Mouse (Mus musculus) lung, postnatal 0 days (tissue): ENCODE data around the gene Trim80. TPM values are rescaled to one million over a fixed set of nuclear protein-coding genes. Genes with fewer than 3 reads are reported as not detected.
A peak's percentile ranks its signal among the peaks of the same experiment; 100 is the strongest.
"Not testable (repeated sequence)": the region's sequence is repeated elsewhere in the genome, so short reads cannot be mapped to it uniquely, and the experiment has no call there.

ENCODE experiments used
- ATAC-seq: fragments of 200-750 bp; cut with Nextera tagmentation; 2 replicates; pipeline ENCODE4 v1.8.0; 2017; ENCODE audit warnings: moderate library complexity
- DNase-seq: peaks from one replicate; pipeline ENCODE4 v3.0.0-alpha.2; 2016; ENCODE audit warnings: low spot score
- H3K27ac ChIP-seq: fragments of 300-500 bp; sonication (generic); 2 replicates; pipeline ENCODE4 v1.5.1; 2014; ENCODE audit warnings: antibody characterized with exemption, mild to moderate bottlenecking, low read length, mixed read lengths
- H3K27me3 ChIP-seq: fragments of 300-500 bp; sonication (generic); replicated peaks from 2 replicates; pipeline ENCODE4 v1.6.1; 2014; ENCODE audit warnings: low read length, mixed read lengths; ENCODE audit not compliant: insufficient read depth
- H3K36me3 ChIP-seq: fragments of 300-500 bp; sonication (generic); 2 replicates; pipeline ENCODE4 v1.6.1; 2014; ENCODE audit warnings: low read length, mixed read lengths; ENCODE audit not compliant: insufficient read depth
- H3K4me1 ChIP-seq: fragments of 300-500 bp; sonication (generic); 2 replicates; pipeline ENCODE4 v1.6.1; 2014; ENCODE audit warnings: antibody characterized with exemption, low read depth, low read length, mixed read lengths; ENCODE audit not compliant: insufficient read depth
- H3K4me2 ChIP-seq: fragments of 300-500 bp; sonication (generic); replicated peaks from 2 replicates; pipeline ENCODE4 v1.6.1; 2014; ENCODE audit warnings: low read depth, mild to moderate bottlenecking, low read length, moderate library complexity, mixed read lengths
- H3K4me3 ChIP-seq: fragments of 300-500 bp; sonication (generic); 2 replicates; pipeline ENCODE4 v1.5.1; 2014; ENCODE audit warnings: low read depth, low read length
- H3K9ac ChIP-seq: fragments of 300-500 bp; sonication (generic); replicated peaks from 2 replicates; pipeline ENCODE4 v1.6.1; 2014; ENCODE audit warnings: low read depth, mild to moderate bottlenecking
- H3K9me3 ChIP-seq: fragments of 300-500 bp; sonication (generic); 2 replicates; pipeline ENCODE4 v1.6.1; 2016; ENCODE audit warnings: low read length, mixed read lengths
- CTCF ChIP-seq: IDR thresholded peaks from 2 replicates; pipeline ENCODE4 v1.5.1; 2016; ENCODE audit warnings: antibody characterized with exemption, mild to moderate bottlenecking
- EP300 ChIP-seq: IDR thresholded peaks from 2 replicates; pipeline ENCODE4 v1.6.1; 2016; ENCODE audit warnings: antibody characterized with exemption, mild to moderate bottlenecking, control low read depth
- WGBS: fragments of 180-500 bp; shearing (Covaris S2); extraction: QIAGEN DNeasy Blood & Tissue Kit; methylation state at CpG from one replicate; pipeline ENCODE4 v1.1.7; 2014; 5-methylcytosine and 5-hydroxymethylcytosine counted together
- microRNA-seq: library from miRNA; unstranded; fragments of <30 nt; microRNA quantifications from one replicate; pipeline ENCODE4, GENCODE M21; 2016
- polyA plus RNA-seq: library from polyadenylated mRNA; unstranded; fragments of >200 nt; fragmentation: Nextera tagmentation; extraction: Ambion mirVana; gene quantifications from 2 replicates; pipeline ENCODE4 v1.2.1, GENCODE M21; 2015

Gene Trim80
- polyA plus RNA-seq, 1 experiment from 2014 or later, result not detected

DNA sequence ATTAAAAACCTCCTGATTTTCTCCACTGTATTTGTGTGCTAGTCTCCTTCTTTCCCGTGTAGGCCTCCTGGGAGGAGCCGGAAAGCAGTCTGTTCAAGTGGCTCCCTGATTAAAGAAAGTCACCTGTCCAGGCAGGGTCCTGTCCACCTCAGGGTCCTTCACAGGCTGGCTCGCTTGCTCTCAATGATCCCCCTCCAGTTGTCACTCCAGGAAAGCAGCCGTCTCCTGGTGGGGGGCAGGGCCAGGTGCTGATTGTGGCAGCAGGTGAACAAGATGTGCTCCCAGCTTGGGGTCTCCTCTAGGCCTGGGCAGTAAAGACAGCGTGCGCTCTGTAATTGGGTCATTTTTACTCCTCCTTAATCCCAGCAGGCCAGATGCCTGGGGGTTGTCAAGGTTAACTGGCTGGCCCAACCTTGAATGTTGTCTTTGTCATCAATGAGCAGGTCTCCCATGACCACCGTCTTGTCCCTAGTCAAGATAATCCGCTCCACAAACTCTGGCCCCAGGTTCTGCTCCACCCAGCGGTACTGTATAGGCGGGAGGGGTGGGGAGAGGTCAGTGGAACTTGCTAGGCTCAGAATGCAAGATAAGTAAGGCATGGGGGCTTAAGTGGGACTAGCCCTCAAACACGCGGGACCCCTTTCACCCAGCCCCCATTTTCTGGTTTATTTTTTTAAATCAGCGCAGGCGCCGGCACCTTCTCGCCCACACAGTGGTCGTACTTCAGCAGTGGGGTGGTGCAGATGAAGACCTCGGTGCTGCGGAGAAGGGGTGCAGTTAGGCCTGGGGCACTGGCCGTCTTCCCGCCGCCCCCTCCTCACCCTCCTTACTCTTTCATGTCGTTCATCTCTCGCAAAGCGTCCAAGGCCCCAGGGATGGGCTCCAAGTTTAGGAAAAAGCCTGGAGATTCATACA, 50.4 kb downstream of the Trim80 start:
- peak overlapping the region; percentile 29; the same call in 1 of the 2 replicates for H3K9ac ChIP-seq
- no peaks in the 10 kb centered on the region for H3K9me3 ChIP-seq
- peak; percentile 3; the same call in 1 of the 2 replicates for ATAC-seq
- DNase-seq, result no peak
- H3K4me2 ChIP-seq, result peak overlapping the region; percentile 79
- 22% methylated on average over 25 of the region's 25 CpGs for WGBS
- H3K4me3 ChIP-seq, result peak overlapping the region; percentile 62
- H3K4me1 ChIP-seq, result peaks cover 11% of the 10 kb centered on the region; the same call in 1 of the 2 replicates
- no peak for TF ChIP-seq CTCF
- no peak for TF ChIP-seq EP300
- no peaks in the 10 kb centered on the region for H3K27me3 ChIP-seq
- H3K36me3 ChIP-seq, result 0 out of 2 replicates have a peak, but pooled peaks cover 6% of the 10 kb centered on the region
- H3K27ac ChIP-seq, result no peak overlapping the region; the same call in 1 of the 2 replicates

DNA sequence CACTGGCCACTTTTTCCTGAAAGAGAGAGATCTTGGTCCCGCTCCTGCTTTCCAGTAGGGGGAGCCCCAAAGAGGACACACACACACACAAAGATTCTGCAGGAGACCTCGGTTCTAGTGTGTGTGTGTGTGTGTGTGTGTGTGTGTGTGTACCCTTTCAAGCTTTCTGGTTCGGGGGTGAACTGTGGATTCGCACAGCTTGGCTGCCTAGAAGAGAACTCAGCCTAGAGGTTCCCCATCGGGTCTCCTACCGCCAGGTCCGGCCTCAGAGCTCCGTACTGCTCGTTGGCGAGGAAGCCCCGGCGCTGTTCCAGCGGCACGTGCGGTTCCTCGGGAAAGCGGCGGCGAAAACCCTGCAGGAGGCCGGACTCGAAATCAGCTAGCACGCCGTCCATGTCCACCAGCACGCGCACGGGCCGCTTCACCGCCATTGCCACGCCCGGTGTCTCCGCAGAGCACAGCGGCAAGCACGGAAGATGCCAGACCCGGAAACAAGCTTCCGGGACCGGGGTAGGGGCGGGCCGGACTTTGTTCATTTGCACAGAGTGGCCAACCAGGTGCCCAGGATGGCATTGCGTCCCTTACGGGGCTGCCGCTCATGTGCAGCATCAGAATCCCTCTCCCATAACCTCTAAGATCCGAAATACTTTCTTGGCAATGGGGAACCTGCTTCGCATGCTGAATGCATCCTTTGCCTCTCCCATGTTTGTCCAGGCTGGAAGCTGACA, 51.2 kb downstream of the Trim80 start, which contains the start of gene Nt5c:
Gene Nt5c, minus strand, starts transcription at position 507 of the 728 bp plus-strand sequence.
- peak within 1 kb of the TSS; percentile 62 for H3K4me3 ChIP-seq
- H3K4me1 ChIP-seq, result peaks cover 11% of the 10 kb centered on the region; the same call in 1 of the 2 replicates
- H3K4me2 ChIP-seq, result peak within 1 kb of the TSS; percentile 79
- 0 out of 2 replicates have a peak, but pooled peaks cover 6% of the 10 kb centered on the region for H3K36me3 ChIP-seq
- peak; percentile 87 for TF ChIP-seq CTCF
- no peak; the same call in 1 of the 2 replicates for TF ChIP-seq EP300
- H3K9me3 ChIP-seq, result no peaks in the 10 kb centered on the region
- under 1% methylated on average over 42 of the region's 43 CpGs for WGBS
- H3K27me3 ChIP-seq, result no peaks in the 10 kb centered on the region
- DNase-seq, result peak; percentile 90
- ATAC-seq, result peak; percentile 96
- H3K9ac ChIP-seq, result peak within 1 kb of the TSS; percentile 41; the same call in 1 of the 2 replicates
- peak within 1 kb of the TSS; percentile 81 for H3K27ac ChIP-seq

DNA sequence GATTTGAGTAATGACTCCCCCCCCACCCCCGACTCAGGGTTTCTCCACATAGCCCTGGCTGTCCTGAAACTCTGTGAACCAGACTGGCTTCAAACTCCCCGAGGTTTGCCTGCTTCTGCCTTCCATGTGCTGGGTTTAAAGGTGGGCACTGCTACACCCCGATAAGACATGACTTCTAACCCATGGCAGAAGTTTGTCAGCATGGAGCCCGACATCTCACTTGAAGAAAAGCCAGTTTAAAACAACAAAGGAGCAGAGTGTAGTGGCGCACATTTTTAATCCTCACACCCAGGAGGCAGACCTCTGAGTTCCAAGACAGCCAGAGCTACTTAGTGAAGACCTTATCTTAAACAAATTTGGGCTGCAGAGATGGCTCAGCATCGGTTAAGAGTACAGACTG, 52.0 kb downstream of the Trim80 start:
- no peaks in the 10 kb centered on the region for H3K9me3 ChIP-seq
- no peak overlapping the region for H3K4me3 ChIP-seq
- H3K4me2 ChIP-seq, result peak overlapping the region; percentile 79
- TF ChIP-seq CTCF (no peak), EP300 (no peak)
- no peak overlapping the region for H3K27ac ChIP-seq
- 0 out of 2 replicates have a peak, but pooled peaks cover 6% of the 10 kb centered on the region for H3K36me3 ChIP-seq
- peaks cover 11% of the 10 kb centered on the region; the same call in 1 of the 2 replicates for H3K4me1 ChIP-seq
- WGBS, result 27% methylated on average over 6 of the region's 6 CpGs
- no peaks in the 10 kb centered on the region for H3K27me3 ChIP-seq
- 0 out of 2 replicates have a peak overlapping the region, but pooled peaks have one; percentile 41 for H3K9ac ChIP-seq
- DNase-seq (no peak), ATAC-seq (no peak)

DNA sequence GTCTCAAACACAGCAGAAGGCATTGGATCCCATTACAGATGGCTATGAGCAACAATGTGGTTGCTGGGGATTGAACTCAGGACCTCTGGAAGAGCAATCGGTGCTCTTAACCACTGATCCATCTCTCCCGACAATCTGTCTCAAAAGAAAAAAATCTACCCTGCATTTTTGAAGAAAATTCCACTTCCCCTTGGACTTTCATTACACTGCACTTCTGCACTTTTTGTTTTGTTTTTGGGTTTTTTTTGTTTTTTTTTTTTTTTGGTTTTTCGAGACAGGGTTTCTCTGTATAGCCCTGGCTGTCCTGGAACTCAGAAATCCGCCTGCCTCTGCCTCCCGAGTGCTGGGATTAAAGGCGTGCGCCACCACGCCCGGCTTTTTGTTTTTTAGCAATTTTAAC, 56.2 kb downstream of the Trim80 start:
- not testable (repeated sequence) for ATAC-seq

More for the DNA sequence above, 56.2 kb downstream of the Trim80 start:
- not testable (repeated sequence) for H3K36me3 ChIP-seq, H3K27ac ChIP-seq, H3K9ac ChIP-seq, DNase-seq, H3K4me1 ChIP-seq, H3K4me3 ChIP-seq, H3K4me2 ChIP-seq, H3K27me3 ChIP-seq, H3K9me3 ChIP-seq
- 84% methylated on average over 9 of the region's 9 CpGs for WGBS

Small RNAs within 50 kb of the gene (microRNA-seq; reads per million reads assigned to microRNA genes)
- gene Mir3968, result not detected

Other genes with a start within 250 kb of the Trim80 start
- gene Grin2c, start 173.3 kb upstream of the Trim80 start, polyA plus RNA-seq, result 0.11 TPM in 2 replicates
- 6.9 and 7.9 TPM in 2 replicates for gene Fdxr, start 163.5 kb upstream of the Trim80 start, polyA plus RNA-seq
- gene Fads6, start 142.9 kb upstream of the Trim80 start, polyA plus RNA-seq, result 0.17 and 0.24 TPM in 2 replicates
- not detected in 2 replicates for gene Otop2, start 133.4 kb upstream of the Trim80 start, polyA plus RNA-seq
- gene Ush1g, start 118.5 kb upstream of the Trim80 start, polyA plus RNA-seq, result not detected in 2 replicates
- not detected in 2 replicates for gene Otop3, start 105.8 kb upstream of the Trim80 start, polyA plus RNA-seq
- gene Hid1, start 72.8 kb upstream of the Trim80 start, polyA plus RNA-seq, result 16.0 and 17.9 TPM in 2 replicates
- gene Cdr2l, start 58.6 kb upstream of the Trim80 start, polyA plus RNA-seq, result 14.0 and 15.8 TPM in 2 replicates
- gene Mrpl58, start 36.8 kb upstream of the Trim80 start, polyA plus RNA-seq, result 154 and 180 TPM in 2 replicates
- 669 and 721 TPM in 2 replicates for gene Atp5h, start 20.6 kb upstream of the Trim80 start, polyA plus RNA-seq
- gene Kctd2, start 20.4 kb upstream of the Trim80 start, polyA plus RNA-seq, result 18.6 and 19.1 TPM in 2 replicates
- 0.07 and 0.13 TPM in 2 replicates for gene Slc16a5, start 21.9 kb downstream of the Trim80 start, polyA plus RNA-seq
- 6.4 and 9.0 TPM in 2 replicates for gene Armc7, start 35.1 kb downstream of the Trim80 start, polyA plus RNA-seq
- gene Nt5c, start 51.3 kb downstream of the Trim80 start, polyA plus RNA-seq, result 102 and 109 TPM in 2 replicates
- gene Jpt1, start 73.8 kb downstream of the Trim80 start, polyA plus RNA-seq, result 195 and 201 TPM in 2 replicates
- 546 and 580 TPM in 2 replicates for gene Sumo2, start 95.7 kb downstream of the Trim80 start, polyA plus RNA-seq
- 38.4 and 44.2 TPM in 2 replicates for gene Nup85, start 123.9 kb downstream of the Trim80 start, polyA plus RNA-seq
- gene Mrps7, start 163.4 kb downstream of the Trim80 start, polyA plus RNA-seq, result 47.4 and 49.2 TPM in 2 replicates
- gene Gga3, start 163.5 kb downstream of the Trim80 start, polyA plus RNA-seq, result 6.8 and 8.1 TPM in 2 replicates
- gene Mif4gd, start 172.4 kb downstream of the Trim80 start, polyA plus RNA-seq, result 74.7 and 78.6 TPM in 2 replicates
- gene Slc25a19, start 187.8 kb downstream of the Trim80 start, polyA plus RNA-seq, result 18.9 and 19.5 TPM in 2 replicates